Mouse (Mus musculus): ENCODE measurements around the gene Oit1. TPM values are rescaled to one million over a fixed set of nuclear protein-coding genes. Genes with fewer than 3 reads are reported as not detected.
A peak's percentile ranks its signal among the peaks of the same experiment; 100 is the strongest.

The Oit1 gene
- polyA plus RNA-seq, 1 experiment from 2014 or later = not detected

DNA sequence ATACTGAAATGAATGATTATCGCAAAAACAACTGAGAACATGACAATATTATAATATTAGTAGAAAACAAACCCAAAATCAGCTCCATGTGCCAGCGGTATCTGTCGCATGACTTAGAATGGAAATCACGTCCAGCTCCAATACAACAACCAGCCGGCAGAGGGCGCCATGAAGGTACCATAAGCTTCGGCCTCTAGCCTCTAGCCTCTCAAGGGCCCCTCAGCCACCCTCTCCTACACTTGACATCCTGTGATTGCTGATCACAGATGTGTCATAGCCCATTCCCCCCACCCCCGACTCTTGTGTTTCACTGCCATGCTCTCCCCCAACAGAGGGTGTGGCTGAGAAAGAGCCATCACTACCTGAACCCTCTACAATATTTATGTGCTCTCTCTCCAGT lies 78.3 kb downstream of the Oit1 start:
- H3K4me3 ChIP-seq (ENCODE audit: low read depth, low read length) = no peak overlapping the region
- H3K27me3 ChIP-seq (replicated peaks; ENCODE audit: control insufficient read depth, insufficient read depth, low read length) = no peaks in the 10 kb centered on the region
- peaks cover 2% of the 10 kb centered on the region; the same call in 1 of the 2 replicates for H3K4me1 ChIP-seq (ENCODE audit: control insufficient read depth, insufficient read depth, low read length)
- H3K9me3 ChIP-seq (replicated peaks; ENCODE audit: control insufficient read depth, low read length) = no peaks in the 10 kb centered on the region
- DNase-seq (ENCODE audit: low spot score) (peak; percentile 57), ATAC-seq (no peak)
- H3K36me3 ChIP-seq (ENCODE audit: control insufficient read depth, insufficient read depth, low read length) = no peaks in the 10 kb centered on the region
- H3K27ac ChIP-seq (ENCODE audit: low read depth, low read length) = no peak overlapping the region
- WGBS = 23% methylated on average over 8 of the region's 8 CpGs
- no peak overlapping the region for H3K4me2 ChIP-seq (ENCODE audit: low read length)
- no peak overlapping the region for H3K9ac ChIP-seq (ENCODE audit: low read length)

Other genes starting within 250 kb of the Oit1 start
- gene Pdhb, start 205.7 kb downstream of the Oit1 start, polyA plus RNA-seq (2014; fragmentation: Nextera tagmentation; extraction: Ambion mirVana) = 240 and 252 TPM in 2 replicates
- 7.0 and 8.4 TPM in 2 replicates for gene Kctd6, start 164.6 kb downstream of the Oit1 start, polyA plus RNA-seq (2014; fragmentation: Nextera tagmentation; extraction: Ambion mirVana)
- not detected in 2 replicates for gene Acox2, start 119.4 kb downstream of the Oit1 start, polyA plus RNA-seq (2014; fragmentation: Nextera tagmentation; extraction: Ambion mirVana)
- gene Fam107a, start 60.7 kb downstream of the Oit1 start, polyA plus RNA-seq (2014; fragmentation: Nextera tagmentation; extraction: Ambion mirVana) = 0.14 and 0.15 TPM in 2 replicates